Mouse (Mus musculus) bone marrow, adult 2 months (tissue): Measurements from ENCODE around the gene Rimbp3. TPM values are rescaled to one million over a fixed set of nuclear protein-coding genes. Genes with fewer than 3 reads are reported as not detected.

ENCODE experiments used
- H3K27ac ChIP-seq: fragments of 200-500 bp; 2 replicates; pipeline ENCODE4 v1.5.1; 2012; ENCODE audit warnings: low read depth, mild to moderate bottlenecking, control low read depth, inconsistent platforms, low read length; ENCODE audit not compliant: control insufficient read depth, poor library complexity, insufficient read depth
- H3K4me1 ChIP-seq: fragments of 200-500 bp; 2 replicates; pipeline ENCODE4 v1.6.1; 2011; ENCODE audit warnings: low read length; ENCODE audit not compliant: control insufficient read depth, insufficient read depth
- H3K4me3 ChIP-seq: fragments of 200-500 bp; replicated peaks from 2 replicates; pipeline ENCODE3; 2011; ENCODE audit warnings: mild to moderate bottlenecking, low read depth, low read length, control low read depth; ENCODE audit not compliant: control insufficient read depth
- CTCF ChIP-seq: fragments of 200-500 bp; IDR thresholded peaks from 2 replicates; pipeline ENCODE4 v1.5.1; 2011; ENCODE audit warnings: low read length, control low read depth; ENCODE audit not compliant: control insufficient read depth, insufficient read depth
- POLR2A ChIP-seq: fragments of 200-500 bp; IDR thresholded peaks from 2 replicates; pipeline ENCODE4 v1.6.1; 2011; ENCODE audit warnings: low read depth, mild to moderate bottlenecking, control low read depth, low read length, borderline replicate concordance; ENCODE audit not compliant: control insufficient read depth
- WGBS: fragments of 180-500 bp; shearing (Covaris S2); methylation state at CpG from one replicate; pipeline ENCODE4 v1.1.7; 2018; 5-methylcytosine and 5-hydroxymethylcytosine counted together
- polyA plus RNA-seq: library from polyadenylated mRNA; stranded (reverse); fragments of >200 nt; gene quantifications from 2 replicates; pipeline ENCODE4 v1.2.4, GENCODE M21; 2011; ENCODE audit warnings: low replicate concordance; ENCODE audit not compliant: missing spikeins, insufficient read depth, insufficient read length

Gene Rimbp3
- polyA plus RNA-seq, 1 experiment = not detected

DNA sequence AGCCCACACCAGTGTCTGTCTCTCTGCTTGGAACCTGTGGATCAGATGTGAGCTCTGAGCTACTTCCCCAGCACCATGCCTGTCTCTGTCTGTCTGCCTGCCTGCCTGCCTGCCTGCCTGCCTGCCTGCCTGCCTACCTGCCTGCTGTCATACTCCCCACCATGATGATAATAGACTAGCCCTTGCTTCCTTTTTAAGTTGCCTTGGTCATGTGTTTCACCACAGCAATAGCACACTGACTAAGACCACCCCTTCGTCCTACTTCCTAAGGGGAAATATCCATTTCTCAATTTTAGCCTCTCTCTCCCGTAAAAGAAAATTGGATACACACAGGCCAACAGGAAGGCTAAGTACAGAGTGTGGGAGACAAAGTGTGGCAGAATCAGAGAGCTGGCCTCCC lies 26.3 kb upstream of the Rimbp3 start:
- TF ChIP-seq POLR2A (no peak), CTCF (no peak)
- H3K4me1 ChIP-seq = peaks cover 4% of the 10 kb centered on the region
- WGBS = 34% methylated on average over 2 of the region's 2 CpGs
- peak overlapping the region; percentile 91 for H3K27ac ChIP-seq
- no peak overlapping the region for H3K4me3 ChIP-seq

DNA sequence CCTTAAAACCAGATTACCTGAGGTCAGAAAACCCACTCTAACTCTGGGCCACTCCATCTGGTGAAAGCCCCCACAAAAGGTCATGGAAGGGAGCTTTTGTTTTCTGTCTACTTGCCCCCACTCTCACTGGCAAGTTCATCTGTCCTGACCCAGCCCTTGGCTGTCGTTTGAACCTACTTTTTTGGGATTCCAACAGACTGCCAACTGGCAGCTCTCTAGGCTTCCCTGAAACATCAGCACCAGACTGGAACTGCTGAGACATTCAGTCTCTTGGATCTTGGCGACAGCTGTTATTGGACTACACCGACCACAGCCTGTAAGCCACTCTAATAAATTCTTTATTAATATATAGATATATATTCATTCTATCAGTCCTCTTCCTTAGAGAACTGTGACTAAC lies 25.4 kb upstream of the Rimbp3 start:
- H3K27ac ChIP-seq = no peak overlapping the region
- no peak overlapping the region for H3K4me3 ChIP-seq
- H3K4me1 ChIP-seq = peaks cover 4% of the 10 kb centered on the region
- TF ChIP-seq CTCF (no peak), POLR2A (no peak)
- WGBS = 80% methylated on average over 3 of the region's 3 CpGs

DNA sequence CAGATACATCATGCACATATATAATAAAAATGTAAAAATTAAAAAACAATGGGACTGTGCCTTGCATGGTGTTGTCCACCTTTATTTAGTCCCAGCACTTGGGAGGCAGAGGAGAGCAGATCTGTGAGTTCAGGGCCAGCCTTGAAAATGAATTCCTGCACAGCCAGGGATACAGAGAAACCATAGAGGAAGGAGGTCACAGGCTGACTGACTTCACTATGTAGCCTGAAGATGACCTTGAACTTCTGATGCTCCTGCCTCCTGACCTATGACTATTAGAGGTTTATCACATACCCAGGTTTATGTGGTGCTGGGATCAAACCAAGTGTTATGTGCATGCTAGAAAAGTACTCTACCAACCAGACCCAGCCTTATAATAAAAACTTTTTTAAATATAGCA lies 22.9 kb upstream of the Rimbp3 start:
- no peak overlapping the region for H3K4me3 ChIP-seq
- no peak overlapping the region for H3K27ac ChIP-seq
- peaks cover 2% of the 10 kb centered on the region for H3K4me1 ChIP-seq
- TF ChIP-seq POLR2A (no peak), CTCF (no peak)

DNA sequence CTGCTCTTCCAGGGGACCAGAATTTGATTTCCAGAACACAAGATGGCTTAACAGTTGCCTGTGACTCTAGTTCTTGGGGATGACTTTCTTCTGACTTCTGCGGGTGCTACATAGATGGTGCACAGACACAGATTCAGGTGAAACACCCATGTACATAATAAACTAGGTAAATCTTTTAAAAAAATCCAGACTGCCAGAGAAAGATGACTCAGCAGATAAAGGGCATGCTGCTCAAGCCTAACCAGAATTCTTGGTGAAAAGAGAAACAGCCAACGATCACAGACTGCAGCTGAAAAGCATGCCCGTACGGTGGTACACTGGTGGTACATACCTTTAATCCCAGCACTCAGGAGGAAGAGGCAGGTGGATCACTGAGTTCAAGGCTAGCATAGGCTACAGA lies 14.6 kb upstream of the Rimbp3 start:
- Histone ChIP-seq H3K4me1 (no peaks in the 10 kb centered on the region; the same call in 1 of the 2 replicates), H3K27ac (no peak overlapping the region), H3K4me3 (no peak overlapping the region)
- 70% methylated on average over 4 of the region's 4 CpGs for WGBS
- no peak for TF ChIP-seq CTCF
- no peak for TF ChIP-seq POLR2A

DNA sequence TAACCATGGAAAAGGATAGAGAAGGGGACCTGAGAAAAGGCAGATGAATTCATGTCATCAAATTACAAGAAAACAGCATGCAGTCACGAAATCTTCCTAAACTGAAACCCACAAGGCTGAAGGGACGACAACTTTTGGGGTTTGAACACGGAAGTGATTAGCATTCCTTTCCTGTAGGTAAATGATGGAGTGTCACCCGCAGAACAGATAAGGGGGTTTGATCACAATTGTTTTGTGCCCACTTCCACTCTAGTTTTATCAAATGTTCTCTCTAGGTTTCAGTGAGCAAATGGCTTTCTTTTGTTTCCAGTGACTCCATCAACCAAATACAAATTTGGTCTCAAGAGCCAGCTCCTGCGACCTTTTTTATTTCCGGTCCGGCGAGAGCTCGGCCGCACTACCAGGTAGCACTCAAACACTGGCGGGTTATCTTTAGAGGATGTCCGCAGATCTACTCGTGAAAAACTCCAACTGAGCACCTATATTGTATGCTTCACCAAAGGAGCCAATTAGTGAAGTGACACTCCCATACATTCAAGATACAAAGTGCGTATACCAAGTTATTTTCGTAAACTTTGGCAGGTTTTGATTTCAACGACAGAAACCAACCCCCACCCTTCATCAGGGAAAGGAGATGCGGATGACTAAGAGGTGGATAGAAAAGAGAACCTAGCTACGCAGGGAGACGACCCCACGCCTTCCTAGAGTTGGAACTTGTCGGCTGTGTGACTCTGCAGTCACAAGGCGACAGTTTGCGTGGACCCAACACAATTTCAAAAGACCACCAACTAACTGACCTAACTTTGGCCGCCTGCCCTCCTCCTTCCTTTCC lies 8.1 kb upstream of the Rimbp3 start:
- Histone ChIP-seq H3K4me1 (peaks cover 2% of the 10 kb centered on the region), H3K27ac (peak overlapping the region; percentile 58), H3K4me3 (peak overlapping the region; percentile 94)
- TF ChIP-seq CTCF = no peak
- under 1% methylated on average over 24 of the region's 24 CpGs for WGBS

GRCm38 (mm10) chr16:17200953-17201707 lies 7.3 kb upstream of the Rimbp3 start:
- peaks cover 2% of the 10 kb centered on the region for H3K4me1 ChIP-seq
- peak overlapping the region; percentile 94 for H3K4me3 ChIP-seq
- WGBS = under 1% methylated on average over 72 of the region's 72 CpGs
- TF ChIP-seq CTCF (no peak), POLR2A (peak; percentile 80)
- peak overlapping the region; percentile 58 for H3K27ac ChIP-seq

GRCm38 (mm10) chr16:17201977-17202376 lies 6.4 kb upstream of the Rimbp3 start:
- 47% methylated on average over 2 of the region's 2 CpGs for WGBS
- Histone ChIP-seq H3K27ac (no peak overlapping the region), H3K4me1 (peaks cover 2% of the 10 kb centered on the region), H3K4me3 (no peak overlapping the region)
- TF ChIP-seq CTCF (no peak), POLR2A (no peak)

DNA sequence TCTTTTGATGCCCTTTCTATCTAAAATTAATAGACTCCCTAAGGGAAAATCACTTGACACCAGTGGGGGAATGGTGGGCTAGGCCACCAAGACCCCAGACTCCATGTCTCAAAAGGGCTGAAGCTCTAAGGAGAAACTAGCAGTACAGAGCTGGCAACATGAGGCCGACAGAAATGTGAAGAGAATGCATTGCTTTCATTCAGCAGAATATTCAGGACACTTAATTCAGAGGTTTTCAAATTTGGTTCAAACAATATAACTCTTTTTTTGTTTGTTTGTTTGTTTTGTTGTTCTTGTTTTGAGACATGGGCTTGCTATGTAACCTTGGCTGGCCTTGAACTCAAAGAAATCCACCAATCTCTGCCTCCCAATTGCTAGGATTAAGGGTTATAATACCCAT lies 5.9 kb upstream of the Rimbp3 start, which contains the start of gene Ube2l3:
Gene Ube2l3, minus strand, starts transcription at position 101 of the 400 bp plus-strand sequence.
- TF ChIP-seq CTCF (no peak), POLR2A (no peak)
- Histone ChIP-seq H3K4me1 (peaks cover 2% of the 10 kb centered on the region), H3K27ac (no peak within 1 kb of the TSS), H3K4me3 (peak within 1 kb of the TSS; percentile 94)
- WGBS = 82% methylated on average over 1 of the region's 1 CpGs
